Mouse (Mus musculus) embryonic fibroblast, embryonic 13.5 days (primary cell): Measurements from ENCODE around the gene Olfr312.

Experiments used
- CTCF ChIP-seq: IDR thresholded peaks from 2 replicates; pipeline ENCODE4 v1.5.1; 2011; ENCODE audit warnings: mild to moderate bottlenecking, control low read depth, low read length, moderate library complexity, borderline replicate concordance; ENCODE audit not compliant: insufficient read depth
- POLR2A ChIP-seq: IDR thresholded peaks from 2 replicates; pipeline ENCODE4 v1.6.1; 2011; ENCODE audit warnings: low read depth, mild to moderate bottlenecking, control low read depth, low read length, moderate library complexity

DNA sequence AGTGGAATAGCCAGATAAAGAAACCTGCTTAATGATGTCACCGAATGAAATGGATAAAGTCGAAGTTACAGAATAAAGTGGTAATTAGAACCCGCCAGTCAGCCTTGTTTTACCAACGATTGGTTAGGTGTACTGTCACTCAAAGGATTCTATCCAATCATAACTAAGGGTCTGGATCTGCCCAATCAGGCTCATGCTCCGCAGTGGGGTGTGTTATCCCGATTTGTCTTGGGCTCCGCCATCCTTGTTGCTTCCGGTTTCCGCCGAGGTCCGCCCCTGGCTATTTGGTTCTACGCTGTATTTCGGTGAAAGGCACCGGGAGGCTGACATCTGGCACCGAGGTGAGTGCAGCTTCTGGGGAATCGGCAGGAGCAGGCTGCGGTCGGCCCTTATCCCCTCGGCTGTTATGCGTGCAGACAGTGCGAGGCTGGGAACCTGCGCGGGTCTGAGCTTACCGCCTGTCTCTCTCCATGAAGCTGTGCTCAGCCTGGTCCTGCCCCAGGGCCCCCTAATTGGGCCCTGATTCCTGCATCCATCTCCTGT lies 18.0 kb downstream of the Olfr312 start, which contains the start of gene Gm12258:
- no peak for TF ChIP-seq CTCF
- TF ChIP-seq POLR2A = peak; percentile 87
